Mouse (Mus musculus) liver, postnatal 0 days (tissue): ENCODE measurements at regions not wholly inside any gene's neighbourhood (a gene's known extent, or its start where the extent isn't known, plus 50 kb on each side); places are given as distances from the start of the nearest gene placed in this dataset.

Experiments
- ATAC-seq: fragments of 200-750 bp; cut with Nextera tagmentation; 2 replicates; pipeline ENCODE4 v1.8.0; 2017; ENCODE audit warnings: mild to moderate bottlenecking, moderate library complexity
- DNase-seq: peaks from one replicate; pipeline ENCODE4 v3.0.0-alpha.2; 2016
- H3K27ac ChIP-seq: fragments of 300-500 bp; sonication (generic); 2 replicates; pipeline ENCODE4 v1.5.1; 2014; ENCODE audit warnings: antibody characterized with exemption, moderate library complexity, mild to moderate bottlenecking, low read depth
- H3K27me3 ChIP-seq: fragments of 300-500 bp; sonication (generic); 2 replicates; pipeline ENCODE4 v1.6.1; 2014; ENCODE audit warnings: low read length, control low read depth, mixed read lengths; ENCODE audit not compliant: insufficient read depth
- H3K36me3 ChIP-seq: fragments of 300-500 bp; sonication (generic); replicated peaks from 2 replicates; pipeline ENCODE4 v1.6.1; 2014; ENCODE audit warnings: mild to moderate bottlenecking, control low read depth, low read length, moderate library complexity, mixed read lengths; ENCODE audit not compliant: insufficient read depth
- H3K4me1 ChIP-seq: fragments of 300-500 bp; sonication (generic); 2 replicates; pipeline ENCODE4 v1.6.1; 2014; ENCODE audit warnings: antibody characterized with exemption, mild to moderate bottlenecking, control low read depth; ENCODE audit not compliant: insufficient read depth
- H3K4me2 ChIP-seq: fragments of 300-500 bp; sonication (generic); 2 replicates; pipeline ENCODE4 v1.6.1; 2014; ENCODE audit warnings: low read depth, mild to moderate bottlenecking, low read length, moderate library complexity, mixed read lengths
- H3K4me3 ChIP-seq: fragments of 300-500 bp; sonication (generic); 2 replicates; pipeline ENCODE4 v1.5.1; 2014; ENCODE audit warnings: low read depth, low read length
- H3K9ac ChIP-seq: fragments of 300-500 bp; sonication (generic); replicated peaks from 2 replicates; pipeline ENCODE4 v1.6.1; 2014; ENCODE audit warnings: mild to moderate bottlenecking, moderate library complexity
- H3K9me3 ChIP-seq: fragments of 300-500 bp; sonication (generic); 2 replicates; pipeline ENCODE4 v1.6.1; 2016; ENCODE audit warnings: mild to moderate bottlenecking, control low read depth, low read length, mixed read lengths
- CTCF ChIP-seq: sonication (generic); IDR thresholded peaks from 2 replicates; pipeline ENCODE4 v1.5.1; 2016; ENCODE audit warnings: antibody characterized with exemption, low read depth
- EP300 ChIP-seq: IDR thresholded peaks from 2 replicates; pipeline ENCODE4 v1.6.1; 2016; ENCODE audit warnings: antibody characterized with exemption, low read depth, mild to moderate bottlenecking
- WGBS: fragments of 180-500 bp; shearing (Covaris S2); extraction: QIAGEN DNeasy Blood & Tissue Kit; methylation state at CpG from one replicate; pipeline ENCODE4 v1.1.7; 2014; ENCODE audit not compliant: insufficient replicate concordance; 5-methylcytosine and 5-hydroxymethylcytosine counted together

DNA sequence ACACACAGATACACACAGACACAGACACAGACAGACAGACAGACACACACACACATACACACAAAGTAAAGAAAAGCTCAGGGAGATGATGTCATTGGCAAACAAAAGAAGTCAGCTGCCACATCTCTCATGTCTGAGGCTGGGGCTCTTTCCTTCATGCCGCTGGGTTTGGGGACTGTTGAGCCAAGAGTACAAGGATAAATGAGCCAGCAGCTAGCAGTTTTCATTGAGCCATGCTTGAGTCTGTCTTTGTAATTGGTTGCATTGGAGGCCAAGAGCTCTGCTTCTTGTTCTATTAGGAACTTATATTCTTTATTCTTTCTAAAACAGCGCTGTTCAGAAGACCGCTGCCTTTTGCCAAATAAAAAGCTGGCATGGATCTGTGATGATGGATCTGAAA is 144.8 kb downstream of the Hhipl2 start:
- DNase-seq = no peak
- H3K9me3 ChIP-seq = no peaks in the 10 kb centered on the region
- H3K27me3 ChIP-seq = no peaks in the 10 kb centered on the region
- H3K36me3 ChIP-seq = no peaks in the 10 kb centered on the region
- TF ChIP-seq CTCF (no peak), EP300 (no peak)
- H3K4me2 ChIP-seq = no peak overlapping the region
- no peak overlapping the region for H3K4me3 ChIP-seq
- H3K4me1 ChIP-seq = no peaks in the 10 kb centered on the region
- WGBS = 81% methylated on average over 3 of the region's 3 CpGs
- ATAC-seq = no peak
- no peak overlapping the region for H3K27ac ChIP-seq
- no peak overlapping the region for H3K9ac ChIP-seq

DNA sequence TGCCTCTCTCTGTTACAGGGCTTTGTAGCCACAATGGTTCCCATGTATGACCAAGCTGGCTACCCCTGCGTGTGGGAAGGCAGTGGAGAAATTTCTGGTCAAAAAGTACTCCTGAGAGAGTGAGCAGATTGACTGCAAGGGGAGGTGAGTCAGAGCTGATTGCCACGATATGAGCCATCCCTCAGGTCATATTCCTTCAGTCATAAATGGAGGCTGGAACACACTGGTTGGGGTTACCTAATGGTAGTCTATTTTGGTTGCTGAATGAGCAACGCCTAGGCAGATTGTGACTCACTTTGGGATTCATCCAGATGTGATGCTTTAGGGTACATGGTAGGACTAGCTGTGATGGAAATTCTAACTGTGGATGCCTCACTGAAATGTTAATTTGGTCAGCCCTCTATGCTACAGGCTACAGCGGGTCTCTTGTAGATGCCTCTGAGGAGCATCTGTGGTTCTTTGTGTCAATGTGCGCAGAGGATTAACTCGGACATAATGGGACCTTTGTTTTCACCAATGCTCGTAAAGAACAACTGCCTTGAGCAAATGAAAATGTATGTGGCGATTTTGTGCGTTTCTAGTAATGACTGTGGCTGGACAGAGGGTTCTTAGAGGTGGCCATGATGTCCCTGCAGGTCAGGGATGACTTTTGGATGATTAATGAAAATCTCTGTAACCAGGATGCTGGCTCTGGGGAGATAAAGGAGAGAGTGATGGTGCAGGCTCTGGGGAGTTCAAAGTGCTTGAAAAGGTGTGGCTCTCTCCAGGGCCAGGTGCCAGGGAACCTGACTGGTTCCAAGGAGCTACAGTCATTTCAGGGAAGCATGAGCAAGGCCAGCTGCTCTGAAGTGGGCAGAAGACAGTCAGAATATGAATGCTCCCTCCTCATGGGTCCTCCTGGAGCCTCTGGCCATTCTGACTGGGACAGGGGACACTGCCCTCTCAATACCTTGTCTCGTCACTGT is 155.9 kb downstream of the Hhipl2 start:
- no peak overlapping the region for H3K9ac ChIP-seq
- H3K4me2 ChIP-seq = no peak overlapping the region
- WGBS = 63% methylated on average over 10 of the region's 10 CpGs

GRCm38 (mm10) chr1:183584861-183585260 is 166.8 kb downstream of the Hhipl2 start:
- H3K9me3 ChIP-seq = no peaks in the 10 kb centered on the region
- no peaks in the 10 kb centered on the region for H3K27me3 ChIP-seq
- 59% methylated on average over 6 of the region's 6 CpGs for WGBS
- H3K4me2 ChIP-seq = no peak overlapping the region
- H3K4me3 ChIP-seq = no peak overlapping the region
- no peak overlapping the region for H3K9ac ChIP-seq
- TF ChIP-seq CTCF (no peak), EP300 (no peak)
- H3K36me3 ChIP-seq = no peaks in the 10 kb centered on the region
- no peak for DNase-seq
- H3K27ac ChIP-seq = no peak overlapping the region
- no peak for ATAC-seq
- no peaks in the 10 kb centered on the region for H3K4me1 ChIP-seq

More for the DNA sequence above, 155.9 kb downstream of the Hhipl2 start:
- no peak for TF ChIP-seq EP300
- TF ChIP-seq CTCF = no peak
- no peaks in the 10 kb centered on the region for H3K4me1 ChIP-seq
- no peaks in the 10 kb centered on the region for H3K9me3 ChIP-seq
- no peak overlapping the region for H3K27ac ChIP-seq
- H3K4me3 ChIP-seq = no peak overlapping the region
- H3K36me3 ChIP-seq = no peaks in the 10 kb centered on the region
- DNase-seq (no peak), ATAC-seq (no peak)
- no peaks in the 10 kb centered on the region for H3K27me3 ChIP-seq

DNA sequence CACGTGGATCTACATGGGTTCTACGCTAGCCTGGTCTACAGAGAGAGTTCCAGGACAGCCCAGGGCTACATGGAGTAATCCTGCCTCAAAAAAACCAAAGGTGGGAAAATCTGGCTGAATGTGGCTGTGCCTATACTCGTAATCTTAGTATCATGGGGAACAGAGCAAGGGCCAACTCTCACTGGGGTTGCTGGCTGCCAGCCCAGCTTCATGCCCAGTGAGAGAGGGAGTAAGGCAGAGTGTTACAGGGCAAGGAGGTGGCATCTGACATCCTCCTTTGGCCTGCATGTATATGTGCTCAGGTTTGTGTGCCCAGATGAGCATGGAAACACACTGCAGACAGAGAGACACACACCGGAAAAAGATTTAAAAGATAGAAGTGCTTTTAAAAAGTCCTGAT is 168.4 kb downstream of the Hhipl2 start:
- no peak for DNase-seq
- 76% methylated on average over 4 of the region's 4 CpGs for WGBS

GRCm38 (mm10) chr1:183595306-183595705 is 177.3 kb downstream of the Hhipl2 start:
- H3K9ac ChIP-seq = no peak overlapping the region
- TF ChIP-seq CTCF (no peak), EP300 (no peak)
- no peaks in the 10 kb centered on the region for H3K27me3 ChIP-seq
- no peak overlapping the region for H3K4me3 ChIP-seq
- no peaks in the 10 kb centered on the region for H3K4me1 ChIP-seq
- no peak overlapping the region for H3K27ac ChIP-seq
- 74% methylated on average over 5 of the region's 5 CpGs for WGBS
- ATAC-seq (no peak), DNase-seq (no peak)
- no peaks in the 10 kb centered on the region for H3K36me3 ChIP-seq
- no peaks in the 10 kb centered on the region for H3K9me3 ChIP-seq
- no peak overlapping the region for H3K4me2 ChIP-seq

More for the DNA sequence above, 168.4 kb downstream of the Hhipl2 start:
- no peaks in the 10 kb centered on the region for H3K4me1 ChIP-seq
- no peaks in the 10 kb centered on the region for H3K27me3 ChIP-seq
- no peak for ATAC-seq
- no peak overlapping the region for H3K4me2 ChIP-seq
- H3K27ac ChIP-seq = no peak overlapping the region
- no peaks in the 10 kb centered on the region for H3K36me3 ChIP-seq
- H3K4me3 ChIP-seq = no peak overlapping the region
- TF ChIP-seq CTCF (no peak), EP300 (no peak)
- H3K9ac ChIP-seq = no peak overlapping the region
- H3K9me3 ChIP-seq = no peaks in the 10 kb centered on the region

- Histone ChIP-seq H3K9me3 (no peaks in the 10 kb centered on the region), H3K4me2 (no peak overlapping the region), H3K9ac (no peak overlapping the region), H3K4me1 (no peaks in the 10 kb centered on the region), H3K36me3 (no peaks in the 10 kb centered on the region), H3K4me3 (no peak overlapping the region), H3K27ac (no peak overlapping the region), H3K27me3 (no peaks in the 10 kb centered on the region)
- DNase-seq = no peak
- no peak for ATAC-seq
- WGBS = 58% methylated on average over 8 of the region's 8 CpGs
- TF ChIP-seq EP300 (no peak), CTCF (no peak)
These were observed 182.5 kb downstream of the Hhipl2 start for GRCm38 (mm10) chr1:183600466-183600865.
